Mouse (Mus musculus) cerebellum, postnatal 25 days (tissue): ENCODE measurements around the gene Lnpk.

Source experiments
- DNase-seq, 2 experiments: peaks; one replicate each; pipeline ENCODE4 v3.0.0; 2021; ENCODE audit warnings: mixed read lengths in 2 of 2

Lnpk gene

DNA sequence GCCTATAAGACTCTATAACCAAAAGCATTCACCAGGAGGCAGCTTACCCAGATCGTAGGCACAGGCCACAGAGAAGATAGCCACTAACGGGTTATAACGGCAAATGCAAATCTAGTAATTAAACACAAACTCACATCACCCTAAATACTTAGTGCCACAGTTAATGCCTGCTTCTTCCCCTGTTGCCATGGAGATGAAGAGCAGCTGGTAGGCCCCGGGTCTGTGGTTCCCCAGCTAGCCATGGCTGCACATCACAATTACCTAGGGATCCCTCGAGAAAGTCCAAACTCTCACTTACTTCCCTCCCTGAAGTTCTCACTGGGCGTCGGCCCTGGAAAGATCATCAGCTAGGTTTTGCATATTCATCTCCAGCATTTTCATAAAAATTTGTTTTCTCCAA, 90.8 kb downstream of the Lnpk start:
- no peak for DNase-seq

DNA sequence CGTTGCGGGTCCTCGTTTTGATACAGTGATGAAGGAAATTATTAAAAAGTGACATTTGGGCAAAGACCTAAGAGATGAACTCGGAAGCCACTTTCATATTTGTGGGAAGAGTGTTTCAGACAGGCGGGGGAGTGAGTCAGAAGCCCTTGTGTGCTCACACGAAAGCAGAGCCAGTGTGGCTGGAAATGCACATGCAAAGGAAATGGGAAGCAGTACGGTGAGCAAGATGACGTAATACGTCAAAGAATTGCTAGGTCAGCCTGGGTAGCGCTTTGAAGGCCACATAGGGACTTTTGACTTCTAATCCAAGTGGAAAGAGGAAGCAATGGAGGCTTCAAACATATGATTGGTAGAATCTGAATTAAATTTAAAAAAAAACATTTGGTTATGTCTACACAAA, 96.6 kb downstream of the Lnpk start:
- DNase-seq = no peak

DNA sequence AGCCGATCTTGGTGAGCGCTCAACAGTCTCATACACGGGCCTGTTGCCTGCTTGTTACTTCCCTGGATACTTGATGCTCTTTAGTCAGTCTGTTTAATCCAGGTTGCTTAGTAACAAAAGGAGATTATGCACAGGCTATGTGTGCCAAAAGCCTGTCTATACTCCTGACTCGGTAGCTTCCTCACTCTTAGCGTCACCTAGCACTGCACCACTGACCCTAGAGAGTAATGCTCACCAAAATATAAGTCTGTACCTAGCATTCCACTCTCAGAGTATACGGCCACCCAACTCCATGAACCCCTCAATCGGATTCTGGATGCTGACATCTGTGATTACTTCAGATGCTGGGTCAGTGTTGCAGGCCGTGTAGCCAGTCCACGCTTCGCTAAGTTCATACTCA, 97.1 kb downstream of the Lnpk start:
- DNase-seq = no peak
